Mouse (Mus musculus) midbrain, postnatal 0 days (tissue): ENCODE data around the gene Churc1. TPM values are rescaled to one million over a fixed set of nuclear protein-coding genes. Genes with fewer than 3 reads are reported as not detected.

Source experiments
- ATAC-seq: fragments of 200-750 bp; cut with Nextera tagmentation; 2 replicates; pipeline ENCODE4 v1.8.0; 2017; ENCODE audit warnings: moderate number of reproducible peaks, mild to moderate bottlenecking, moderate TSS enrichment, moderate library complexity; ENCODE audit not compliant: low FRiP score
- DNase-seq: peaks from one replicate; pipeline ENCODE4 v3.0.0-alpha.2; 2015; ENCODE audit warnings: low spot score
- H3K27ac ChIP-seq: fragments of 300-500 bp; sonication (generic); 2 replicates; pipeline ENCODE4 v1.5.1; 2014; ENCODE audit warnings: low read depth, mild to moderate bottlenecking, low read length, mixed read lengths
- H3K27me3 ChIP-seq: fragments of 300-500 bp; sonication (generic); 2 replicates; pipeline ENCODE4 v1.6.1; 2014; ENCODE audit warnings: low read length, control low read depth, mixed read lengths; ENCODE audit not compliant: insufficient read depth
- H3K36me3 ChIP-seq: fragments of 300-500 bp; sonication (generic); 2 replicates; pipeline ENCODE4 v1.6.1; 2014; ENCODE audit warnings: low read length, control low read depth, mixed read lengths; ENCODE audit not compliant: insufficient read depth
- H3K4me1 ChIP-seq: fragments of 300-500 bp; sonication (generic); 2 replicates; pipeline ENCODE4 v1.6.1; 2014; ENCODE audit warnings: mild to moderate bottlenecking, control low read depth, antibody characterized with exemption, low read length, mixed read lengths; ENCODE audit not compliant: insufficient read depth
- H3K4me2 ChIP-seq: fragments of 300-500 bp; sonication (generic); 2 replicates; pipeline ENCODE4 v1.6.1; 2014; ENCODE audit warnings: low read depth, mild to moderate bottlenecking, low read length, mixed read lengths; ENCODE audit not compliant: poor library complexity, severe bottlenecking
- H3K4me3 ChIP-seq: fragments of 300-500 bp; sonication (generic); 2 replicates; pipeline ENCODE4 v1.5.1; 2014; ENCODE audit warnings: low read depth, mild to moderate bottlenecking, low read length, moderate library complexity
- H3K9ac ChIP-seq: fragments of 300-500 bp; sonication (generic); replicated peaks from 2 replicates; pipeline ENCODE4 v1.6.1; 2014; ENCODE audit warnings: mild to moderate bottlenecking, low read length, moderate library complexity, mixed read lengths; ENCODE audit not compliant: poor library complexity, severe bottlenecking
- H3K9me3 ChIP-seq: fragments of 300-500 bp; sonication (generic); 2 replicates; pipeline ENCODE4 v1.6.1; 2016; ENCODE audit warnings: low read length, control low read depth
- CTCF ChIP-seq: IDR thresholded peaks from 2 replicates; pipeline ENCODE4 v1.5.1; 2016; ENCODE audit warnings: antibody characterized with exemption, mild to moderate bottlenecking
- WGBS: fragments of 180-500 bp; shearing (Covaris S2); extraction: QIAGEN DNeasy Blood & Tissue Kit; methylation state at CpG from one replicate; pipeline ENCODE4 v1.1.7; 2014; 5-methylcytosine and 5-hydroxymethylcytosine counted together
- polyA plus RNA-seq: library from polyadenylated mRNA; unstranded; fragments of >200 nt; fragmentation: Nextera tagmentation; extraction: Ambion mirVana; gene quantifications from 2 replicates; pipeline ENCODE4 v1.2.1, GENCODE M21; 2015
- total RNA-seq: library from RNA; depleted of rRNA; stranded (reverse); fragments of >200 nt; gene quantifications from 2 replicates; pipeline ENCODE4 v1.2.3, GENCODE M21; 2014

The Churc1 gene
- total and polyA plus RNA-seq, 2 experiments from 2014 or later: 60.3 to 120 TPM

DNA sequence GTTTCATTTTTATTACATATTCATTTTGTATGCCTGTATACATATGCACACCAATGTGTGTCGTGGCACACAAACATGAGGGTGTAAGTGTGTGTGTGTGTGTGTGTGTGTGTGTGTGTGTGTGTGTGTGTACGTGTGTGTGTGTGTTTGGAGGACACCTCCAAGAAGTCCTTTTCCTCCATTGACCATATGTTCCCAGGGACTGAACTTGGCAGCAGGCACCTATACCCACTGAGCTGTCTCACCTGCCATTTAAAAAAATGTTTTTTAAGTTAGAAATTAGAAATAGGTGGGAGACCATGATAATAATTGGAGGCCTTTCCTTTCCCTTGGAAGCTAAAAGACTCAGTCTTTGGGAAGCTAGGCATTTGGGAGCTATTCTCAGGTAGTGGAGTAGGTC, 48.8 kb downstream of the Churc1 start:
- H3K27ac ChIP-seq: no peak overlapping the region
- no peak for DNase-seq
- no peak overlapping the region for H3K9ac ChIP-seq
- H3K36me3 ChIP-seq: peaks cover 11% of the 10 kb centered on the region
- H3K27me3 ChIP-seq: no peaks in the 10 kb centered on the region
- ATAC-seq: no peak
- TF ChIP-seq CTCF: no peak
- H3K4me3 ChIP-seq: no peak overlapping the region
- no peak overlapping the region for H3K4me2 ChIP-seq
- H3K4me1 ChIP-seq: no peaks in the 10 kb centered on the region
- H3K9me3 ChIP-seq: no peaks in the 10 kb centered on the region
- WGBS: 82% methylated on average over 2 of the region's 2 CpGs

- no peak overlapping the region for H3K4me2 ChIP-seq
- H3K27me3 ChIP-seq: no peaks in the 10 kb centered on the region
- peaks cover 14% of the 10 kb centered on the region for H3K4me1 ChIP-seq
- H3K9me3 ChIP-seq: no peaks in the 10 kb centered on the region
- no peak for TF ChIP-seq CTCF
- ATAC-seq: no peak
- H3K9ac ChIP-seq: no peak overlapping the region
- H3K27ac ChIP-seq: no peak overlapping the region
- H3K36me3 ChIP-seq: peaks cover 11% of the 10 kb centered on the region
- 60% methylated on average over 4 of the region's 4 CpGs for WGBS
- no peak overlapping the region for H3K4me3 ChIP-seq
- DNase-seq: no peak
Measured at GRCm38 (mm10) chr12:76816720-76817119, 51.4 kb downstream of the Churc1 start.

GRCm38 (mm10) chr12:76817176-76817575, 51.8 kb downstream of the Churc1 start:
- peaks cover 14% of the 10 kb centered on the region for H3K4me1 ChIP-seq
- DNase-seq: no peak
- no peak overlapping the region for H3K27ac ChIP-seq
- no peak for ATAC-seq
- no peak for TF ChIP-seq CTCF
- no peak overlapping the region for H3K9ac ChIP-seq
- H3K4me3 ChIP-seq: no peak overlapping the region
- H3K4me2 ChIP-seq: no peak overlapping the region
- peaks cover 11% of the 10 kb centered on the region for H3K36me3 ChIP-seq
- 47% methylated on average over 4 of the region's 4 CpGs for WGBS
- H3K27me3 ChIP-seq: no peaks in the 10 kb centered on the region
- no peaks in the 10 kb centered on the region for H3K9me3 ChIP-seq

DNA sequence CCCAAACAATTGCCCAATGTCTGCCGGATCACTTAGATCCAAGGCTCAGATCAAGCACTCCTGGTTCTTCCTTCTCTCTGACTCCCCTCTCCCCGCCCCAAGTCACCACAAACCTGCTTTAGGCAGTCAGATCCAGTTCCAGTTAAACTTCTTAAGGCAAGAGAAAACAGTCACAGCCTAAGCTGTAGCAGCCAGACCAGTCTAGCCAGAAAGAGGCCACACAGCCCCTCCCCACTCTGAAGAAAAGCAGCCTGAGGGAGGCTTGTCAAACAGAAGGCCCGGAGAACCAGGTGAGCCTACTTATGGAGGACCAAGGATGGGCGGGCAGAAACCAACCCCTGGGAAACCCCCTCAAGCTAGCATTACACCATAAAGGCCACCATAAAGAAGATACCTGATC, 52.8 kb downstream of the Churc1 start:
- DNase-seq (no peak), ATAC-seq (no peak)
- no peaks in the 10 kb centered on the region for H3K9me3 ChIP-seq
- no peaks in the 10 kb centered on the region for H3K27me3 ChIP-seq
- WGBS: 46% methylated on average over 4 of the region's 4 CpGs
- H3K27ac ChIP-seq: no peak overlapping the region
- peaks cover 14% of the 10 kb centered on the region for H3K4me1 ChIP-seq
- no peak overlapping the region for H3K4me2 ChIP-seq
- H3K4me3 ChIP-seq: no peak overlapping the region
- H3K9ac ChIP-seq: no peak overlapping the region
- H3K36me3 ChIP-seq: peaks cover 3% of the 10 kb centered on the region; the same call in 1 of the 2 replicates
- no peak for TF ChIP-seq CTCF

GRCm38 (mm10) chr12:76818908-76819307, 53.6 kb downstream of the Churc1 start:
- Histone ChIP-seq H3K4me1 (peaks cover 14% of the 10 kb centered on the region), H3K9me3 (no peaks in the 10 kb centered on the region), H3K27me3 (no peaks in the 10 kb centered on the region), H3K36me3 (no peaks in the 10 kb centered on the region), H3K27ac (no peak overlapping the region), H3K9ac (no peak overlapping the region), H3K4me2 (no peak overlapping the region), H3K4me3 (no peak overlapping the region)
- TF ChIP-seq CTCF: no peak
- DNase-seq (no peak), ATAC-seq (no peak)
- 89% methylated on average over 9 of the region's 9 CpGs for WGBS

DNA sequence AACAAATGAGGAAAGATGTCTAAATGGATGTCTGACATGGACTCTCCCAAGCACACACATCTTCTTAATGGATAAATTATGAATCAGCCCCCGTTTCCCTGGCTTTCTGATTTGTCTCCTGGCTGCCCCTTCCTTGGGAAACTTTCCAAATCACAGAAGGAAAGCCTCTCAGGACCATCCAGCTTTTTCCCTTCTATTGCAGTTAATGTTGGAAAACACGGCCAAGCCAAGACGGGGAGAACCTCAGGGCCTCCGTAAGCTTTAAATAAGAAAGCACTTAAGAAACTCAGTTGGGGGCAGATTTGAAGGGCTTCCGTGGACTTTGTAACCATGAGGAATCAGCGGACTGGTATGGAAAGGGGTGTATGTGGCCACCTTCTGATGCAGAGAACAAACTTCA, 54.5 kb downstream of the Churc1 start:
- ATAC-seq (no peak), DNase-seq (no peak)
- Histone ChIP-seq H3K9ac (no peak overlapping the region), H3K36me3 (no peaks in the 10 kb centered on the region), H3K9me3 (no peaks in the 10 kb centered on the region), H3K27me3 (no peaks in the 10 kb centered on the region), H3K4me2 (no peak overlapping the region), H3K4me3 (no peak overlapping the region), H3K27ac (no peak overlapping the region), H3K4me1 (peaks cover 14% of the 10 kb centered on the region)
- WGBS: 56% methylated on average over 6 of the region's 6 CpGs
- TF ChIP-seq CTCF: no peak
